Mouse (Mus musculus): ENCODE measurements around the gene Olfr1151. TPM values are rescaled to one million over a fixed set of nuclear protein-coding genes. Genes with fewer than 3 reads are reported as not detected.

Gene Olfr1151
- total RNA-seq (2021) = not detected
- long read RNA-seq, experiment 1 = 0 reads
- long read RNA-seq, experiment 2 = 0 reads

DNA sequence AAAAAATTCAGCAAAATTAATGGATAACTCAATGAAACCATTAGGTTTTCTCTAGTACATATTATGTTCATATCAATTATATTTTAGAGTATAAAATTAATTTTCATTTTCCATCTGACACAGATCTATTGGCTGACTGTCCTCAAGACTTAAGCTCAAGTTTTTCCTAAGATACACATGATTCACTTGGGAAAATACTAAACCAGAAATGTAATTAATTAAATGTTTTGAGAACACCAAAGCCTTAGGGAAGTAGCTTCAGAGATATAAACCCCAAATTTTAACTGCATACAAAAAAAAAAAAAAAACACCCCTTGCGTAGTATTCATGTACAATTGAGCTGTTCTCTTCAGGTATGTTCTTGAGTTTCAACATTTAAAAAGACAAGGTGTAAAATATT, at the start of gene Olfr1151:
TSS of gene Olfr1151 (plus strand) at position 301 of the 400 bp plus-strand sequence.
- DNase-seq (ENCODE audit: low spot score in 2 of 2) = no peak

DNA sequence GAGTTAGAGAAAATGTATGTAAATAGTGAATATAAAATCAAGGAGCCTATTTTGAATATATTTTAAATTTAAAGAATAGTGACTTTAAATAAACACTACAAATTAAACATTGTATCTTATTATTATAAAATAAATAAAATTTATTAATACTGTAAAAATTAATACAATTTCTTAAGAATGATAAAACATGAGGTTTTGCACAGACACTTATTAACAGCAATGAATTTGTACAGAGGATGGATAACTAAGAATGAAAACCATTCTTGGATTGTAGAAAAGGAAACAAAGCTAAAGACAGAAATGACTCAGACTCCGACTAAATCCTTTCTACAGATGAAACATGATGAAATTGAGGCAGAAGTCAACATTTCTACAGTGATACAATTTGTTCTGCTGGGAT, 46.1 kb upstream of the Olfr1151 start, which contains the start of gene Olfr1145:
TSS of gene Olfr1145 (plus strand) at position 301 of the 400 bp plus-strand sequence.
- no peak for DNase-seq (ENCODE audit: low spot score in 2 of 2)

DNA sequence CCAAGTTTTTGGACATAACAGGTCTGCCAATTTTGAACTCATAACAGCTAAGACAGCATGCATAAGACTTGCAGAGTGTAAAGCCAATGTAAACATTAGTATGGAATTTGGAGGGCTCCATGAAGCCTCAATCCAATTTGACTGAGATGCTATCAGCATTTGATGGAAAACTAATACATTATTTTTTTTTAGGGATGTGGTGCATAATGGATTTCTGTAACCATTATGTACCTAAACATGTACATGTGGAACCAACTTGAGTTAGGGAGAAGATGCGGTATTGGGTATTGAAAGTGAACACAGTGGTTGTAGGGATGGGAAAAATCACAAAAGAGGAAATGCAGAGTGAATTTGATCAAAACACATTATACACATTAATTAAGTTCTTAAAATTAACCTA, 25.4 kb upstream of the Olfr1151 start, which contains the start of gene Olfr1148:
TSS of gene Olfr1148 (plus strand) at position 301 of the 400 bp plus-strand sequence.
- DNase-seq (ENCODE audit: low spot score in 2 of 2) = no peak

DNA sequence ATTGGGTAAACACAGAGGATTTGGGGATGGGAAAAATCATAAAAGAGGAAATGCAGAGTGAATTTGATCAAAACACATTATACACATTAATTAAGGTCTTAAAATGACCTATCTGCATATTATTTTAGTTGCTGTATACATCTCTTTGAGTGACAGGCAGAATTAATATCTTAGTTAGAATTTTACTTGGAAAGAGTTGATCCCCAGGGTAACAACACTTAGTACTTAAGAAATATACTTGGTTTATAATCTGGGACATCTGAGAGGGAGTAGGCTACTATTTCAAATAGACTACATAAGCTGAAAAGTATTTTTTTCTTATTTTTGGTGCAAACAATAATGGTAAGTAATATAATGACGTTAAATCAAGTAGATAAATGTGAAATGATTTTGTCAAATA, 12.0 kb upstream of the Olfr1151 start, which contains the start of gene Olfr1150-ps1:
TSS of gene Olfr1150-ps1 (plus strand) at position 301 of the 400 bp plus-strand sequence.
- DNase-seq (ENCODE audit: low spot score in 2 of 2) = no peak

DNA sequence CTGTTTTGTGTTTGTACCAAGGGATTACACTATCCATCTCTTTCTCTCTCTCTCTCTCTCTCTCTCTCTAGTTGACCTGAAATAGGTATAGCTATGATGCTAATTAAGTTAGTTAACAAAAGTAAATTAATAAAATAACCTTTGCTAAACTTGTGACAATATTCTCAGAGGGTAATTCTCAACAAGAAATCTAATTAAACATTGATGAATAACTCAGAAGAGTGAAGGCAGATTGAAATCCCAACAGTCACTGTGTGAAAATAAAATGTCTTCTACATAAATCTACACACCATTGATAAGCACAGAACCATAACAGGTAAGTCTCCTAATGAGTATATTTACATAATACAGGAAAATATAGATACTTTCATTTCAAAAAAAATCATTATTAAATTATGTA, 10.5 kb downstream of the Olfr1151 start, which contains the start of gene Olfr1152:
TSS of gene Olfr1152 (plus strand) at position 301 of the 400 bp plus-strand sequence.
- no peak for DNase-seq (ENCODE audit: low spot score in 2 of 2)

DNA sequence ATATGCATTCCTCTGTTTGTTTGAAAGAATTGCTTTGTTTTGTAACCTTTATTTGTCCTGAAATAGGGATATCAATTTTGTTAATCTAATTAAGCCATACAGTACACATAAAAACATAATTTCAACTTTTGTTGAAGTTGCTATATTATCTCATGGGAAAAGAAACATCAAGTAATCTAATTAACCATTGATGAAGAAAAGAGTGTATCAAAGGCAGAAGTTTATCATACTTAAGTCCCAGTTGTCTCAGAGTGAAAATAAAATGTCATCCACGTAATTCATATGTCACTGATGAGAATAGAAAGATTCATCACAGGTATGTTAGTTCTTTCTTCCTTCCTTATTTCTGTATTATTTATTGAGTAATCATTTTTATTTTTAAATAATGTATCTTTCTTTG, 39.0 kb downstream of the Olfr1151 start, which contains the start of gene Olfr1153:
TSS of gene Olfr1153 (plus strand) at position 301 of the 400 bp plus-strand sequence.
- no peak for DNase-seq (ENCODE audit: low spot score in 2 of 2)

DNA sequence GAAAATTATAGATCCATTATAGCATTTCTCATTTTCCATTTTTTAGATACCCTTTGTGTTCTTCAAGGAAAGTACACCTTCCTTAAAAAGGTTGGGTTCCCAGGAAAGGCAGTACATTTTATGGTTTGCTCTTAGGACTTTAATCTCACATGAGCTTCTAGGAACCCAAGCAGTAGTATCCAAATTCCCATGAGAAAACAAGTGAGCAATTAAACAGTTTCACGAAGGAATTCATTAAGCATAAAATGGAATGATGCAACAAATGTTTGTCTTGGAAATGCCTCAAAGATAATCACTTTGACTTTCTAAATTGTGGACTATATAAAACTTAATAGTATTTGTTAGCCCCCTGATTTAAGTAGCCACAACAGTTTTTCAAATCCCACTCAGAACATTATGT, 49.4 kb downstream of the Olfr1151 start, which contains the start of gene Olfr1154:
TSS of gene Olfr1154 (minus strand) at position 101 of the 400 bp plus-strand sequence.
- no peak for DNase-seq (ENCODE audit: low spot score in 2 of 2)

Other genes starting within 250 kb of the Olfr1151 start
- not detected for gene Olfr1130, start 249.7 kb upstream of the Olfr1151 start, total RNA-seq (2021)
- gene Olfr1131, start 228.8 kb upstream of the Olfr1151 start, total RNA-seq (2021) = not detected
- not detected for gene Olfr1132, start 218.3 kb upstream of the Olfr1151 start, total RNA-seq (2021)
- gene Olfr1133, start 208.5 kb upstream of the Olfr1151 start, total RNA-seq (2021) = not detected
- gene Olfr1134, start 197.4 kb upstream of the Olfr1151 start, total RNA-seq (2021) = not detected
- not detected for gene Olfr1135, start 182.2 kb upstream of the Olfr1151 start, total RNA-seq (2021)
- not detected for gene Olfr1136, start 161.9 kb upstream of the Olfr1151 start, total RNA-seq (2021)
- gene Olfr1137, start 142.7 kb upstream of the Olfr1151 start, total RNA-seq (2021) = not detected
- not detected for gene Olfr1138, start 115.9 kb upstream of the Olfr1151 start, total RNA-seq (2021)
- gene Olfr1140, start 112.1 kb upstream of the Olfr1151 start, total RNA-seq (2021) = not detected
- gene Olfr1141, start 101.9 kb upstream of the Olfr1151 start, total RNA-seq (2021) = not detected
- gene Olfr152, start 76.4 kb upstream of the Olfr1151 start, total RNA-seq (2021) = not detected
- gene Olfr1143, start 55.3 kb upstream of the Olfr1151 start, total RNA-seq (2021) = not detected
- gene Olfr1145, start 46.0 kb upstream of the Olfr1151 start, total RNA-seq (2021) = not detected
- gene Olfr1148, start 25.3 kb upstream of the Olfr1151 start, total RNA-seq (2021) = not detected
- gene Olfr1150-ps1, start 11.9 kb upstream of the Olfr1151 start, total RNA-seq (2021) = not detected
- gene Olfr1152, start 10.6 kb downstream of the Olfr1151 start, total RNA-seq (2021) = not detected
- gene Olfr1153, start 39.1 kb downstream of the Olfr1151 start, total RNA-seq (2021) = not detected
- gene Olfr1154, start 49.3 kb downstream of the Olfr1151 start, total RNA-seq (2021) = not detected
- not detected for gene Olfr1155, start 89.3 kb downstream of the Olfr1151 start, total RNA-seq (2021)
- not detected for gene Olfr1156, start 97.2 kb downstream of the Olfr1151 start, total RNA-seq (2021)
- not detected for gene Olfr1157, start 112.4 kb downstream of the Olfr1151 start, total RNA-seq (2021)
- not detected for gene Olfr74, start 118.8 kb downstream of the Olfr1151 start, total RNA-seq (2021)
- not detected for gene Olfr1158, start 134.3 kb downstream of the Olfr1151 start, total RNA-seq (2021)
- not detected for gene Olfr1160, start 152.4 kb downstream of the Olfr1151 start, total RNA-seq (2021)
- not detected for gene Olfr1161, start 166.9 kb downstream of the Olfr1151 start, total RNA-seq (2021)
- not detected for gene Olfr73, start 181.8 kb downstream of the Olfr1151 start, total RNA-seq (2021)
- gene Olfr1162, start 195.3 kb downstream of the Olfr1151 start, total RNA-seq (2021) = not detected
- gene Olfr1163, start 216.0 kb downstream of the Olfr1151 start, total RNA-seq (2021) = not detected
- gene Olfr1164, start 238.1 kb downstream of the Olfr1151 start, total RNA-seq (2021) = not detected

Measured in left cerebral cortex, adult 18-20 months (tissue).